Mouse (Mus musculus): ENCODE results near the gene Hp.

DNA sequence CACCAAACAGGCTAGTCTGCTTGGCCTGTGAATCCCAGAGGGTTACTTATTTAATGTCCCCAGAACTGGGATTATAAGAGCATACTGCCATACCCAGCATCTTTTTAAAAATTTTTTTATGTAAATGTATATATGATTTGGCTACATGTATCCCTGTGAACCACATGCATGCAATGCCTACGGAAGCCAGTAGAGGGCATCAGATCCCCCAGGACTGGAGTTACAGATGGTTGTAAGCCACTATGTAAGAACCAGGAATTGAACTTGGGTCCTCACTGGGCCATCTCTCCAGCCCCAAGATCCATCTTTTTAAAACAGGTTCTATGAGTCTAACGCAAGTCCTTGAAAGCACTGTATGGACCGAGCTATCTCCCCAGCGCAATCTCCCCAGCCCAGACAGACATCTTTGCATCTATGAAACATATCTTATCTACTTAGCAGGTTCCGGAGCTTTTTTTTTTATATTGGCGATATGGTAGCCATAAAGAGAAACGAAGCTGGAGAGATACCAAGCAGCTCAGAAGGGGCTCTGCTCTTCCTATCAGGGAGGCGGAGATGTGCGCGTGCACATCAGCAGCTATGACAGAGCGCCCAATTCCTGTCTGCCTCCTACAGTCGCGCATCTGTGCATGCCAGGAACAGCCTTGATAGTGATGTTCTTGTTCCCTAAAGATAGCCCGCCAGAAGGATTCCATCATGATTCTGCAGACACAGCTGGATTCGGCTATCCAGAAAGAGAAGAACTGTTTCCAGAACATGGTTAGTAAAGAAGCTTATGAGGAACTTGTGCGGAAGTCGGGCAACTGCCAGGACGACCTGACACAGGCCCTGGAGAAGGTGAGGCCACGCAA is 43.6 kb downstream of the Hp start:
- TF ChIP-seq CTCF (IDR thresholded peaks at IDR 0.05; ENCODE audit: low read depth, low read length), result peak; percentile 64
- no peak for TF ChIP-seq POLR2A (IDR thresholded peaks at IDR 0.05; ENCODE audit: extremely low read depth, insufficient read depth, low read length)
